Mouse (Mus musculus) mature B cell (primary cell): ENCODE measurements around the gene Smr3a.

ENCODE experiments used
- in situ Hi-C: fragments of 300-500 bp; cut with MboI; formaldehyde crosslinking; loops from 2 replicates; pipeline ENCODE4 v1.14.3; 2019

Smr3a gene

DNA sequence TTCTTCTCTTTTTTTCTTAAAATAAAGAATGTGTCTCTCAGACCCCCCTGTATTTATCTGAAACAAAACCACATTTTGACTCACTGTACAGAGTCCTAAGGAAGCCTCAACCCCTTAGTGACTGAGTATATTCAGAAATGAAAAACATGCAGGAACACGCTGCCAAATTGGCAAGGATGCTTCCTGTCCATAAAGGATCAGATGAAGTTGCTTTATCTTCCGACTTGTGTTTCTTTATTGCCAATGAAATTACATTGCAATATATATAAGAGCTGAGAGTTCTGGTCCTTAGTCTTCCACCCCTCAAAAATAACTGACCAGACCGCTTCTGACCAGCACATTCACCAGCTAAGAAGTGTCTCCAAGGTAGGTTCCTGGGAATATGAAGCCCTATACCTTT, at the start of gene Smr3a:
Smr3a (plus strand) TSS at position 301 of the 400 bp plus-strand sequence.
- in situ Hi-C loops: no loop called here

DNA sequence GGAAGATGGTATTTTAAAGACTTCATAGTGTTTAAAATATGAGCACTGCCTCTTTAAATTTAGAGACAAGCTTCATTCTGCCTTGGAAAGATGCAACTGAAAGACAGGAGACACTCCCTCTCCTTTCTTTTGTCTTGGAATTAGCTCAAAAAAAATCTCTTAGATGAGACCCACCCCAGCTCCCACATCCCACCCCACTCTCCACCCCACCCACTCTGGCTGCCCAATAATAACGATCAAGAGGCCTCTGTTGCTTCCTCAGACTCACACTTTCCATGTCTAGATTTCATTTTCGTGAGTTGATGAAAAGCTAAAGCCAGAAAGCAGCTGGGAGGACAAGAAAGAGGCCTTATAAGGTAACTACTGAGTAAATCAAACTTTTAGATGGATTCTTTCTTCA, 33.1 kb upstream of the Smr3a start, which contains the start of the genes 2310003L06Rik and Gm28434:
2310003L06Rik (plus strand) TSS at position 259 of the 400 bp plus-strand sequence.
Gm28434 (plus strand) TSS at position 317 of the 400 bp plus-strand sequence.
- in situ Hi-C loops: no loop called here

GRCm38 (mm10) chr5:87979139-87979538, 23.2 kb upstream of the Smr3a start, which contains the start of gene Cabs1:
TSS of gene Cabs1 (plus strand) at chr5:87979439.
- in situ Hi-C loops: no loop called here

- in situ Hi-C loops: no loop called here
Observed at GRCm38 (mm10) chr5:87982468-87983214, 19.7 kb upstream of the Smr3a start.

- in situ Hi-C loops: no loop called here
Observed at GRCm38 (mm10) chr5:88005241-88005640, 2.9 kb downstream of the Smr3a start.
